Mouse (Mus musculus) lung, embryonic 14.5 days (tissue): ENCODE measurements around the gene Rps25. TPM values are rescaled to one million over a fixed set of nuclear protein-coding genes. Genes with fewer than 3 reads are reported as not detected.
"Not testable (repeated sequence)": the region's sequence is repeated elsewhere in the genome, so short reads cannot be mapped to it uniquely, and the experiment has no call there.

ENCODE experiments used
- ATAC-seq: fragments of 200-750 bp; cut with Nextera tagmentation; 2 replicates; pipeline ENCODE4 v1.8.0; 2017; ENCODE audit warnings: mild to moderate bottlenecking, moderate TSS enrichment, moderate library complexity; ENCODE audit not compliant: insufficient read depth
- DNase-seq: peaks from one replicate; pipeline ENCODE4 v3.0.0-alpha.2; 2015
- H3K27ac ChIP-seq: fragments of 300-500 bp; sonication (generic); 2 replicates; pipeline ENCODE4 v1.5.1; 2014; ENCODE audit warnings: low read depth, mild to moderate bottlenecking, moderate library complexity
- H3K27me3 ChIP-seq: fragments of 300-500 bp; sonication (generic); 2 replicates; pipeline ENCODE4 v1.6.1; 2014; ENCODE audit warnings: low read length, control low read depth; ENCODE audit not compliant: insufficient read depth
- H3K36me3 ChIP-seq: fragments of 300-500 bp; sonication (generic); 2 replicates; pipeline ENCODE4 v1.6.1; 2014; ENCODE audit warnings: control low read depth; ENCODE audit not compliant: insufficient read depth
- H3K4me1 ChIP-seq: fragments of 300-500 bp; sonication (generic); 2 replicates; pipeline ENCODE4 v1.6.1; 2014; ENCODE audit warnings: antibody characterized with exemption, control low read depth; ENCODE audit not compliant: insufficient read depth
- H3K4me2 ChIP-seq: fragments of 300-500 bp; sonication (generic); 2 replicates; pipeline ENCODE4 v1.6.1; 2014; ENCODE audit warnings: mild to moderate bottlenecking
- H3K4me3 ChIP-seq: fragments of 300-500 bp; sonication (generic); 2 replicates; pipeline ENCODE4 v1.5.1; 2014; ENCODE audit warnings: low read depth, low read length
- H3K9ac ChIP-seq: fragments of 300-500 bp; sonication (generic); 2 replicates; pipeline ENCODE4 v1.6.1; 2014
- H3K9me3 ChIP-seq: fragments of 300-500 bp; sonication (generic); 2 replicates; pipeline ENCODE4 v1.6.1; 2016; ENCODE audit warnings: low read depth, low read length, control low read depth
- CTCF ChIP-seq: IDR thresholded peaks from 2 replicates; pipeline ENCODE4 v1.5.1; 2016; ENCODE audit warnings: antibody characterized with exemption, low read depth
- WGBS: fragments of 180-500 bp; shearing (Covaris S2); extraction: QIAGEN DNeasy Blood & Tissue Kit; methylation state at CpG from one replicate; pipeline ENCODE4 v1.1.7; 2014; 5-methylcytosine and 5-hydroxymethylcytosine counted together
- polyA plus RNA-seq: library from polyadenylated mRNA; unstranded; fragments of >200 nt; fragmentation: Nextera tagmentation; extraction: Ambion mirVana; gene quantifications from 2 replicates; pipeline ENCODE4 v1.2.1, GENCODE M21; 2014

Rps25 gene
- 2,509 and 2,694 TPM in 2 replicates for polyA plus RNA-seq

- under 1% methylated on average over 51 of the region's 51 CpGs for WGBS
Observed at GRCm38 (mm10) chr9:44406906-44407751, at the start of gene Rps25, which contains the start of gene Trappc4. Gene Rps25, plus strand, starts transcription at chr9:44407139. Gene Trappc4, minus strand, starts transcription at chr9:44407600.

GRCm38 (mm10) chr9:44357207-44357606, 49.7 kb upstream of the Rps25 start:
- Histone ChIP-seq H3K36me3 (peaks cover 76% of the 10 kb centered on the region), H3K9me3 (no peaks in the 10 kb centered on the region), H3K4me1 (peaks cover 5% of the 10 kb centered on the region; the same call in 1 of the 2 replicates), H3K4me2 (no peak overlapping the region), H3K27me3 (no peaks in the 10 kb centered on the region), H3K9ac (no peak overlapping the region), H3K27ac (no peak overlapping the region), H3K4me3 (no peak overlapping the region)
- no peak for ATAC-seq
- peak; percentile 64 for DNase-seq
- TF ChIP-seq CTCF: peak; percentile 55
- WGBS: 72% methylated on average over 4 of the region's 4 CpGs

More at GRCm38 (mm10) chr9:44406906-44407751, at the start of gene Rps25, which contains the start of gene Trappc4:
- TF ChIP-seq CTCF: no peak
- H3K36me3 ChIP-seq: peaks cover 72% of the 10 kb centered on the region
- ATAC-seq (peak; percentile 96), DNase-seq (peak; percentile 98)
- peak within 1 kb of the TSS; percentile 91 for H3K9ac ChIP-seq
- H3K27me3 ChIP-seq: no peaks in the 10 kb centered on the region
- peak within 1 kb of the TSS; percentile 94 for H3K27ac ChIP-seq
- H3K4me2 ChIP-seq: peak within 1 kb of the TSS; percentile 82
- H3K9me3 ChIP-seq: no peaks in the 10 kb centered on the region
- peak within 1 kb of the TSS; percentile 84 for H3K4me3 ChIP-seq
- H3K4me1 ChIP-seq: no peaks in the 10 kb centered on the region

GRCm38 (mm10) chr9:44361190-44361917, 45.6 kb upstream of the Rps25 start, which contains the start of gene Vps11:
Gene Vps11, minus strand, starts transcription at chr9:44361670.
- H3K4me2 ChIP-seq: peak within 1 kb of the TSS; percentile 80
- under 1% methylated on average over 44 of the region's 44 CpGs for WGBS
- peaks cover 35% of the 10 kb centered on the region for H3K36me3 ChIP-seq
- H3K4me3 ChIP-seq: peak within 1 kb of the TSS; percentile 64
- peak; percentile 94 for ATAC-seq
- peaks cover 5% of the 10 kb centered on the region; the same call in 1 of the 2 replicates for H3K4me1 ChIP-seq
- peak; percentile 99 for DNase-seq
- no peaks in the 10 kb centered on the region for H3K9me3 ChIP-seq
- TF ChIP-seq CTCF: peak; percentile 23
- peak within 1 kb of the TSS; percentile 71 for H3K27ac ChIP-seq
- H3K9ac ChIP-seq: peak within 1 kb of the TSS; percentile 64
- no peaks in the 10 kb centered on the region for H3K27me3 ChIP-seq

GRCm38 (mm10) chr9:44361931-44362330, 45.0 kb upstream of the Rps25 start:
- WGBS: 41% methylated on average over 4 of the region's 4 CpGs
- H3K4me3 ChIP-seq: peak overlapping the region; percentile 64
- not testable (repeated sequence) for H3K27me3 ChIP-seq, H3K4me1 ChIP-seq, H3K9me3 ChIP-seq, DNase-seq
- H3K27ac ChIP-seq: 0 out of 2 replicates have a peak overlapping the region, but pooled peaks have one; percentile 64
- peak overlapping the region; percentile 64; the same call in 1 of the 2 replicates for H3K9ac ChIP-seq
- H3K4me2 ChIP-seq: peak overlapping the region; percentile 80
- ATAC-seq: peak; percentile 33; the same call in 1 of the 2 replicates
- H3K36me3 ChIP-seq: peaks cover 29% of the 10 kb centered on the region

- peak; percentile 32; the same call in 1 of the 2 replicates for TF ChIP-seq CTCF
- no peaks in the 10 kb centered on the region for H3K27me3 ChIP-seq
- no peak overlapping the region for H3K4me3 ChIP-seq
- H3K9me3 ChIP-seq: no peaks in the 10 kb centered on the region
- no peak overlapping the region for H3K27ac ChIP-seq
- no peak overlapping the region for H3K9ac ChIP-seq
- DNase-seq (peak; percentile 33), ATAC-seq (no peak)
- 0 out of 2 replicates have a peak, but pooled peaks cover 6% of the 10 kb centered on the region for H3K36me3 ChIP-seq
- 63% methylated on average over 3 of the region's 3 CpGs for WGBS
- H3K4me2 ChIP-seq: no peak overlapping the region
- H3K4me1 ChIP-seq: peaks cover 5% of the 10 kb centered on the region; the same call in 1 of the 2 replicates
Observed at GRCm38 (mm10) chr9:44364480-44364879, 42.5 kb upstream of the Rps25 start.

GRCm38 (mm10) chr9:44373386-44373785, 33.6 kb upstream of the Rps25 start:
- Histone ChIP-seq H3K27me3 (no peaks in the 10 kb centered on the region), H3K9ac (no peak overlapping the region), H3K36me3 (no peaks in the 10 kb centered on the region), H3K4me2 (no peak overlapping the region), H3K27ac (no peak overlapping the region), H3K9me3 (no peaks in the 10 kb centered on the region), H3K4me3 (no peak overlapping the region), H3K4me1 (no peaks in the 10 kb centered on the region)
- no peak for DNase-seq
- ATAC-seq: no peak
- TF ChIP-seq CTCF: no peak
